Mouse (Mus musculus): ENCODE data around the gene Lamb3. TPM values are rescaled to one million over a fixed set of nuclear protein-coding genes. Genes with fewer than 3 reads are reported as not detected.

Lamb3 gene
- polyA plus RNA-seq, 1 experiment from 2014 or later: 0.29 TPM

DNA sequence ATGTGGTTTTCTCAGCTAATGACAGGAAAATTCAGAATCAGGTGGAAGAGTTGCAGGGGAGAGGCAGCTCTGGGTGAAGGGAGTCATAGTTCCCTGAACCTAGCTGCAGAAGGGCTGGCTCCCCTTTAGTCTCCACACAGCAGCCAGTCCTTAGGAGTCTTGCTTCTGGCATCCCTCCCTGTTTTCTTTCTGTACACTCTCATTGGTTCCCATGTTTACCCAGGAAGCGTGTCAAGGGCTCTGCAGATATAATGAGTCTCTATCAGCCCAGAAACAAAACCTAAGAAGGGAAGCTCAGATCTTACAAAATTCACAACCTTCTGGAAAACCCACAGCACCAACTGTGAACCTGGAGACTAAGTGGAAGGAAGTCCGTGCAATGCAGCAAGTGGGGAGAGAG, 85.5 kb downstream of the Lamb3 start:
- Histone ChIP-seq H3K27me3 (replicated peaks; ENCODE audit: control insufficient read depth, insufficient read depth, low read length) (no peaks in the 10 kb centered on the region), H3K27ac (ENCODE audit: low read depth, low read length) (no peak overlapping the region), H3K4me2 (ENCODE audit: low read length) (no peak overlapping the region), H3K4me1 (ENCODE audit: control insufficient read depth, insufficient read depth, low read depth, low read length) (no peaks in the 10 kb centered on the region), H3K9ac (ENCODE audit: low read depth, low read length) (no peak overlapping the region), H3K36me3 (ENCODE audit: control insufficient read depth, insufficient read depth, low read length) (no peaks in the 10 kb centered on the region), H3K9me3 (ENCODE audit: control insufficient read depth, low read length) (no peaks in the 10 kb centered on the region), H3K4me3 (ENCODE audit: low read length) (no peak overlapping the region)
- ATAC-seq: no peak
- 59% methylated on average over 2 of the region's 2 CpGs for WGBS

DNA sequence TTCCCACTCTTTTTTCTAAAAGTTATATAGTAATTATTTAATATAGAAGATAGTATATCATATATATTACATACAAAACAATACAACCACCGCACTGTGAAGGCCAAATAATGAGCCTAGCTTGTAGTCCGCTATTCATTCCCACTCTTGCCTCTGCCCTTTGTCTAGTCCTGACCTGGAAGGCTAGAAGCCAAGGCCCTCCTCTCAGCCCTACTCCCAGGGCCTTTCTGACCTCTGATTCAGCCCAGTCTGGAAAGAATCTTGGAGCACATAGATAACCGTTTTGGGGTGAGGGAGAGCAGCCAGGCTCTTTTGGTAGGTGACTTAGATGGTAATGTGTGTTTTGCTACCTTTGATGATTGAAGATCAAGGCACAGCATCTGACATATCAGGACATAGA, 86.4 kb downstream of the Lamb3 start:
- Histone ChIP-seq H3K36me3 (ENCODE audit: control insufficient read depth, insufficient read depth, low read length) (no peaks in the 10 kb centered on the region), H3K4me3 (ENCODE audit: low read length) (no peak overlapping the region), H3K4me2 (ENCODE audit: low read length) (no peak overlapping the region), H3K9ac (ENCODE audit: low read depth, low read length) (no peak overlapping the region), H3K9me3 (ENCODE audit: control insufficient read depth, low read length) (no peaks in the 10 kb centered on the region), H3K27me3 (replicated peaks; ENCODE audit: control insufficient read depth, insufficient read depth, low read length) (no peaks in the 10 kb centered on the region), H3K4me1 (ENCODE audit: control insufficient read depth, insufficient read depth, low read depth, low read length) (no peaks in the 10 kb centered on the region), H3K27ac (ENCODE audit: low read depth, low read length) (no peak overlapping the region)
- no peak for ATAC-seq
- 62% methylated on average over 3 of the region's 3 CpGs for WGBS

DNA sequence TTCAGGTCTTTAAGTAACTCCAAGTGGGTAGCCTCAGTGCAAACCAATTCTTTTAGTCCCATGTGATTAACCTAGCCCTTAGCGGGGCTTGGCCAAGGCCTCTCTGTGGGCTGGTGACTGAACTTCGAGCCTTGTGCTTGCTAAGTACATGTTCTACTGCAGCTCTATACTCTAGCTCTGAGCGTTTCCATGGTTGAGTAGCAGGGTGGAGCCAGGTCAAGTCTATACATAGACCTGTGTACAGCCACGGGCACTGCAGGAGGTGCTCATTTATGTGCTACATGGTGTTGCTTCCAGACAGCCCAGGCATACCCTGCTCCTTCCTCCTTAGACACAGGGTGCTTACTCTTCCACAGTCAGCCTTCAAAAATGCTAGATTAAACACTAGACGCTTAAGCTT, 88.4 kb downstream of the Lamb3 start:
- ATAC-seq: no peak
- no peaks in the 10 kb centered on the region for H3K4me1 ChIP-seq (ENCODE audit: control insufficient read depth, insufficient read depth, low read depth, low read length)
- H3K27me3 ChIP-seq (replicated peaks; ENCODE audit: control insufficient read depth, insufficient read depth, low read length): no peaks in the 10 kb centered on the region
- 86% methylated on average over 5 of the region's 5 CpGs for WGBS
- no peak overlapping the region for H3K4me3 ChIP-seq (ENCODE audit: low read length)
- H3K4me2 ChIP-seq (ENCODE audit: low read length): no peak overlapping the region
- H3K9ac ChIP-seq (ENCODE audit: low read depth, low read length): no peak overlapping the region
- H3K36me3 ChIP-seq (ENCODE audit: control insufficient read depth, insufficient read depth, low read length): no peaks in the 10 kb centered on the region
- no peaks in the 10 kb centered on the region for H3K9me3 ChIP-seq (ENCODE audit: control insufficient read depth, low read length)
- no peak overlapping the region for H3K27ac ChIP-seq (ENCODE audit: low read depth, low read length)

DNA sequence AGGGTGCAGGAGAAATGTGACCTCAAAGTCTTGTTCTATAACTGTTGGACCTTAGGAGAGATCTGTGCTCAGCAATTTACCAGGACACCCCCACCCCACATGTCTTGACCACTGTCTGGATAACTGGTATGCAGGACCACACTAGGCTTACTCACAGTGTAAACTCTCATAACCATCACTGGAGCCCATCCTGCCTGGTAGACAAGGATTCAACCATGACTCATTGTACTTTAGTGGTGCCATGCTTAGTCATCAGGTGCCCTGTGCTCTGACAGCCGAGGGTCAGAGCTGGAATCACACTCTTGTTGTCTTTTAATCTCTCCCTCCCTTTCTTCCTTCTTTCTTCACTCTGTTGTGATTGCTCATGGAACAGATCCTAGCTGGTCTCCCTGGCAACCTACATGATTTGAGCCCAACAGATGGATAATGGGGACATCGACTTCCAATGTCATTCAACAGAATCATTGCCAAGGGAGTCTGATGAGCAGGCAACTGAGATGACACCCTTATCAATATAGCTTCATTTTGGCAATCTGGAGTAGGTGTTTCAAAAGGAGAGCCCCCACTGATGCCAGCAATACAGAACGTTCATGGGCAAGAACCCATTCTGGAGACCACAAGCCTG, 90.8 kb downstream of the Lamb3 start:
- no peak overlapping the region for H3K4me3 ChIP-seq (ENCODE audit: low read length)
- H3K9ac ChIP-seq (ENCODE audit: low read depth, low read length): no peak overlapping the region
- no peak for ATAC-seq
- no peaks in the 10 kb centered on the region for H3K9me3 ChIP-seq (ENCODE audit: control insufficient read depth, low read length)
- no peak overlapping the region for H3K4me2 ChIP-seq (ENCODE audit: low read length)
- H3K27ac ChIP-seq (ENCODE audit: low read depth, low read length): no peak overlapping the region
- H3K36me3 ChIP-seq (ENCODE audit: control insufficient read depth, insufficient read depth, low read length): no peaks in the 10 kb centered on the region
- 71% methylated on average over 3 of the region's 3 CpGs for WGBS
- H3K27me3 ChIP-seq (replicated peaks; ENCODE audit: control insufficient read depth, insufficient read depth, low read length): no peaks in the 10 kb centered on the region
- H3K4me1 ChIP-seq (ENCODE audit: control insufficient read depth, insufficient read depth, low read depth, low read length): no peaks in the 10 kb centered on the region

DNA sequence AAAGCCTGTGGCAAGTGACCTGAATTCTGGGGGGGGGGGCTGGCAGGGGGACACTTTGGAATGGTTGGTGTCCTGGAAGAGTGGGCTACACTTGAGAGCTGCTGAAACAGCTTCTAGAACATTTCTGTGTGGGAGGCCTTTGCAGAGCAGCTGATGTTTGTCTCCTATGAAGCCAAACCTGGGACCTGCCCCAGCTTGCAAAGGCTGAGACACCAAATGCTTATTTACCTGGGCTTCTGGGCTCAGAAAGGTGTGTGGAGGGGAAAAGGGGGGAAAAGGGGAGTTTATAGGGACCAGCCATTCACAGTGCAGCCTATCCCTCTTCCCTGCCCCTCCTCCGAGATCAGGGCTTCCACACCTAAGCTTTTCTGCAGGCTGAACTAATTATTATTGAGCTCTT, 92.5 kb downstream of the Lamb3 start:
- no peak overlapping the region for H3K9ac ChIP-seq (ENCODE audit: low read depth, low read length)
- H3K27ac ChIP-seq (ENCODE audit: low read depth, low read length): no peak overlapping the region
- no peak for ATAC-seq
- H3K27me3 ChIP-seq (replicated peaks; ENCODE audit: control insufficient read depth, insufficient read depth, low read length): no peaks in the 10 kb centered on the region
- H3K4me1 ChIP-seq (ENCODE audit: control insufficient read depth, insufficient read depth, low read depth, low read length): no peaks in the 10 kb centered on the region
- WGBS: 64% methylated on average over 1 of the region's 1 CpGs
- H3K4me3 ChIP-seq (ENCODE audit: low read length): no peak overlapping the region
- H3K4me2 ChIP-seq (ENCODE audit: low read length): no peak overlapping the region
- H3K9me3 ChIP-seq (ENCODE audit: control insufficient read depth, low read length): no peaks in the 10 kb centered on the region
- H3K36me3 ChIP-seq (ENCODE audit: control insufficient read depth, insufficient read depth, low read length): no peaks in the 10 kb centered on the region

DNA sequence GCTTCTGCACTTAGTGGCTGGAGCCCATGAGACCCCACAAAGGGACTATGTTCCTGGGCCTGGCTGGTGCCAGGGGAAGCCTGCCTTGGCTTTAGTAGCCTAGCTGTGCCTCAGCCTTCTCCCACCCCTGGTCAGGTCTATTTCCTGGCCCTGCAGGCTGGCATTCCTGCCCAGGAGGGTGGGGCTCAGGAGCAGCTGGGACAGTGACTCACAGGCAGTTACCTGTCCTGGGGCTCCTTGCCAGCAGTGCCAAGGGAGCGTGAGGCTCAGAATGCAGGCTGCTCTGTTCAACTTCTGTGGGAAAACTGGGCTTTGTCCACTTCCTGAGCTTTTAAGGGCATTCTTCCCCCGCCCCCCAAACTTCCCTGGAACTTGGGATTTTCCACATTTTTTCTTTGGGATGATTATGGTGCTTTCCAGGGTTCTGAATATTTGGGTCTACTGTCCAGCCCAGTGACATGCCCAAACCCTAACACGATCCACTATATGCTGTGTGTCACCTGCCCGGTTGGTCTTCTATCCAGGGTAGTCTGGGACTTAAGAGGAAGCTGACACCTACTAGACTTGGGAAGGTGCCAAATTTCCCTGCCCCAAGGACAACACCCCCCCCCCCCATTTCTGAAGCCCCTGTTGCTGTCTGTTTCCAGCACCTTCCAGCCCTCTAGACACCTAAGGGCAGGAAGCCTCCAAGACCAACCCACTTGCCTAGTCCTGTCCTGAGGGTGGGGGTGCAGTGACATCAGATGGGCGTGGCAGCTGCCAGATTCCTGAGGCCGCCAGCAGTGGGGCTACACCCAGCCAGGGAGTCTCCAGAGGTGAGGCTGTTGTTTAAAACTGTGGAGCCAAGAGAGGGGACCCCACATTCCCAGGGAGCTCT, 94.0 kb downstream of the Lamb3 start:
- ATAC-seq: no peak
- 77% methylated on average over 6 of the region's 6 CpGs for WGBS
- no peaks in the 10 kb centered on the region for H3K36me3 ChIP-seq (ENCODE audit: control insufficient read depth, insufficient read depth, low read length)

DNA sequence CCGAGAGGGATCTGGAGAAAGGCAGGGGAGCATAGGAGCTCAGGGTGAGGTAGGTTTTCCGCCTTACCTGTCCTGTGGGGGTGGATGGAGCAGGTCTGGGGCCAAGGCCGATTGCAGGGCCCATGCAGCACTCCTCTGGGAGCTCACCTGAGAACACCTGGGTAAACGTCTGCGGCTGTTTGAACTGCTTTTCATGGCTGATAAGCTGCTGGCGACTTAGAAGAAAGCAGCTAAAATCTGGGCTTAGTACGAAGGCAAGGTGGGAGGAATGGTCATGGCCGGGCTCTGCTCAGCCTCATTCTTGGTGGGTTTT, 94.5 kb downstream of the Lamb3 start:
- WGBS: 80% methylated on average over 8 of the region's 8 CpGs
- H3K9ac ChIP-seq (ENCODE audit: low read depth, low read length): no peak overlapping the region
- H3K36me3 ChIP-seq (ENCODE audit: control insufficient read depth, insufficient read depth, low read length): no peaks in the 10 kb centered on the region
- no peak overlapping the region for H3K4me2 ChIP-seq (ENCODE audit: low read length)
- no peaks in the 10 kb centered on the region for H3K27me3 ChIP-seq (replicated peaks; ENCODE audit: control insufficient read depth, insufficient read depth, low read length)
- H3K27ac ChIP-seq (ENCODE audit: low read depth, low read length): no peak overlapping the region
- no peaks in the 10 kb centered on the region for H3K4me1 ChIP-seq (ENCODE audit: control insufficient read depth, insufficient read depth, low read depth, low read length)
- no peaks in the 10 kb centered on the region for H3K9me3 ChIP-seq (ENCODE audit: control insufficient read depth, low read length)
- no peak overlapping the region for H3K4me3 ChIP-seq (ENCODE audit: low read length)
- no peak for ATAC-seq

More for the DNA sequence above, 94.0 kb downstream of the Lamb3 start:
- no peak overlapping the region for H3K9ac ChIP-seq (ENCODE audit: low read depth, low read length)
- no peaks in the 10 kb centered on the region for H3K4me1 ChIP-seq (ENCODE audit: control insufficient read depth, insufficient read depth, low read depth, low read length)
- no peak overlapping the region for H3K4me2 ChIP-seq (ENCODE audit: low read length)
- H3K27me3 ChIP-seq (replicated peaks; ENCODE audit: control insufficient read depth, insufficient read depth, low read length): no peaks in the 10 kb centered on the region
- H3K9me3 ChIP-seq (ENCODE audit: control insufficient read depth, low read length): no peaks in the 10 kb centered on the region
- H3K4me3 ChIP-seq (ENCODE audit: low read length): no peak overlapping the region
- H3K27ac ChIP-seq (ENCODE audit: low read depth, low read length): no peak overlapping the region

DNA sequence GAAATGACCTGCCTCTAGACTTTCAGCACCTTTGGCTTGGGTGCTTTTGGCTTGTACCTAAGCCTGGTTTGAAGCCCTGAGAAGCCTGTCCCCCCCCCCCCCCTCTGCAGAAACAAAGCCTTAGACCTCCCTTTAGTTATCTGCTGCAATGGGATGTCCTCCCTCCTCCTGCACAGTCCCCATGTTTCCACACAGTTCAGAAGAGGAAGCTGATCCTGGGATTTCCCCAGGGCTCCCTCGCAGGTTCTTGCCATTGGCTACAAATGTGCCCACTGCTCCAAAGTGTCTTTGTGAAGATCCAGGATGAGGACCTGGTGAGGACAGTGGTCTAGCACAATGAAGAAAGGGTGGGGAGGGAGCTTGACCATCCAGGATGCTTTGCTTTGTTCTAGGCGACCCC, 95.6 kb downstream of the Lamb3 start:
- no peaks in the 10 kb centered on the region for H3K36me3 ChIP-seq (ENCODE audit: control insufficient read depth, insufficient read depth, low read length)
- H3K9ac ChIP-seq (ENCODE audit: low read depth, low read length): no peak overlapping the region
- no peak for ATAC-seq

DNA sequence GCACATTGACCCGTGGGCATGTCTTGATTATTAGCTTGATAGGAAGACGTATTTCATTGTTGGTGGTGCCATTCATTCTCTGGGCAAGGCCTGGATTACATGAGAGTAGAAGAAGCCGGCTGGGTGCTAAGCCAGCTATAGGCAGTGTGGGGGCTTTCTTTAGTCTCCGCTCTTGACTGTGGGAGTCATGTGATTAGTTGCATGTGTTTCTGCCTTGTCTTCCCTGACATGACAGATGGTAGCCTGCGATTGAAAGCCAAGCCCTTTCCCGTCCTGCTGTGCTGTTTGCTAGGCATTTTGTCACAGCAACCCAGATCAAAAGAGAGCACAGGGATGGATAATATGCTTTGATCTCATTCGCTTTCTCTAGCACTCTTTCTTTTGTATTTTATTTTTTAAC, 97.9 kb downstream of the Lamb3 start:
- H3K9me3 ChIP-seq (ENCODE audit: control insufficient read depth, low read length): no peaks in the 10 kb centered on the region
- ATAC-seq: peak; percentile 85
- no peaks in the 10 kb centered on the region for H3K36me3 ChIP-seq (ENCODE audit: control insufficient read depth, insufficient read depth, low read length)
- H3K27me3 ChIP-seq (replicated peaks; ENCODE audit: control insufficient read depth, insufficient read depth, low read length): no peaks in the 10 kb centered on the region
- H3K4me3 ChIP-seq (ENCODE audit: low read length): no peak overlapping the region
- H3K27ac ChIP-seq (ENCODE audit: low read depth, low read length): no peak overlapping the region
- no peaks in the 10 kb centered on the region for H3K4me1 ChIP-seq (ENCODE audit: control insufficient read depth, insufficient read depth, low read depth, low read length)
- H3K4me2 ChIP-seq (ENCODE audit: low read length): no peak overlapping the region
- H3K9ac ChIP-seq (ENCODE audit: low read depth, low read length): no peak overlapping the region
- 12% methylated on average over 7 of the region's 7 CpGs for WGBS

More for the DNA sequence above, 95.6 kb downstream of the Lamb3 start:
- H3K4me1 ChIP-seq (ENCODE audit: control insufficient read depth, insufficient read depth, low read depth, low read length): no peaks in the 10 kb centered on the region
- H3K4me2 ChIP-seq (ENCODE audit: low read length): no peak overlapping the region
- WGBS: 65% methylated on average over 2 of the region's 2 CpGs
- no peaks in the 10 kb centered on the region for H3K27me3 ChIP-seq (replicated peaks; ENCODE audit: control insufficient read depth, insufficient read depth, low read length)
- no peak overlapping the region for H3K4me3 ChIP-seq (ENCODE audit: low read length)
- H3K27ac ChIP-seq (ENCODE audit: low read depth, low read length): no peak overlapping the region
- no peaks in the 10 kb centered on the region for H3K9me3 ChIP-seq (ENCODE audit: control insufficient read depth, low read length)

Measured in hindbrain, embryonic 16.5 days (tissue).